21 mouse cellular contexts compared by ENCODE assay signal in the genomic region with DNA sequence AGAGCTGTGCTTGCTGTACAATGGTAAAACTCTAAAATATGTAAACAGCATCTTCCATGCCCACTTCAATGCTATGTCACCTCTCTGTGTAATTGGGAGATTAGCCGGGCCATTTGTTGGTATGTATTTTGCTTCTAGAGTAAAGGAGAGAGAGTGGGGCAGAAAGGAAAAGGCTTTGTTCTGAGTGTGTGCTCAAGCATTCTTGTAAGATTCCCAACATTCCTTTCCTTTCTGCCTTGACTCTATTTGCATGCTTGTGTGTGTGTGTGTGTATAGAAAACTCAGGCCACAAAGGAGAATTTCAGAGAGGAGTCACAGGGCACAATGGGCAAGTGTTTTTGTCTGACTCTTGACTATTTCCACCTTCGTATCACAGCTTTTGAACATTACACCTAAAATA.
DNase-seq lines count a peak whose midpoint lies in the region; ATAC-seq and TF ChIP-seq lines count a peak whose summit lies in the region.
"Had no signal": no experiment of that assay in that cellular context is flagged by ENCODE, and none has a peak within 500 bp of the region (broad histone marks: within the 10 kb centered on the region; RNA-seq: fewer than 3 reads in every experiment).

No protein-coding gene starts in this region.

- no peak overlapping the region for H3K4me2 ChIP-seq in lung, embryonic 15.5 days
- H3K4me2 ChIP-seq: heart, embryonic 13.5 days had no signal

- in situ Hi-C loops in Patski (cut with MboI; ENCODE audit: low pct_unique_long_range_greater_than_20kb) = no loop called here

- peak; percentile 64; the same call in 1 of the 2 replicates for ATAC-seq in lung, embryonic 15.5 days (ENCODE audit: borderline replicate concordance, extremely low read depth, low FRiP score, low TSS enrichment)
- peak; percentile 65 for ATAC-seq in Patski
- ATAC-seq: CD4-positive, CD25-positive, alpha-beta regulatory T cell, adult 4 months had no signal

- no peak for TF ChIP-seq CTCF in Patski (IDR thresholded peaks at IDR 0.05)

- no peak overlapping the region for H3K4me3 ChIP-seq in lung, embryonic 15.5 days
- H3K4me3 ChIP-seq: forebrain, embryonic 10.5 days; heart, embryonic 13.5 days; left cerebral cortex, adult 2 months had no signal

- H3K27me3 ChIP-seq in lung, embryonic 15.5 days = no peaks in the 10 kb centered on the region
- H3K27me3 ChIP-seq in Patski = no peaks in the 10 kb centered on the region
- H3K27me3 ChIP-seq: heart, embryonic 13.5 days had no signal

- no peak overlapping the region for H3K27ac ChIP-seq in lung, embryonic 15.5 days
- H3K27ac ChIP-seq: forebrain, embryonic 10.5 days; heart, embryonic 13.5 days; left cerebral cortex, adult 2 months had no signal

- peaks cover 15% of the 10 kb centered on the region for H3K4me1 ChIP-seq in lung, embryonic 15.5 days

- H3K9me3 ChIP-seq in lung, embryonic 15.5 days = no peaks in the 10 kb centered on the region
- H3K9me3 ChIP-seq: forebrain, embryonic 10.5 days; heart, embryonic 13.5 days had no signal

- DNase-seq in lung, postnatal 4 days = no peak
- DNase-seq in 3T3-L1 (ENCODE audit: low read depth, low spot score) = peak; percentile 35
- DNase-seq in Patski (ENCODE audit: low read depth, low spot score) = peak; percentile 19
- peak; percentile 42 for DNase-seq in embryo, embryonic 9.5 days (ENCODE audit: extremely low spot score)
- DNase-seq in gastrocnemius, postnatal 4 days (ENCODE audit: low spot score in 2 of 2) = no peak
- DNase-seq in layer of hippocampus, adult 8-10 months (ENCODE audit: low spot score in 2 of 2) = no peak
- DNase-seq: adrenal gland, postnatal 36 days; cerebellum, adult 2 months; gastrocnemius, postnatal 10 days; heart, adult 18-20 months; kidney, adult 11 months; kidney, postnatal 14 days; left cerebral cortex, postnatal 4 days; liver; right cerebral cortex, adult 18-20 months; thymus, postnatal 14 days had no signal

- no peaks in the 10 kb centered on the region for H3K36me3 ChIP-seq in lung, embryonic 15.5 days
- H3K36me3 ChIP-seq: forebrain, embryonic 10.5 days; heart, embryonic 13.5 days had no signal

- POLR2A ChIA-PET in Patski (lab: Charles Lee) = interaction anchor here (0.6 kb wide), 1 partner anchor 216 kb away, joined by 4 read pairs; no protein-coding TSS in a partner anchor

- CTCF ChIA-PET in Patski (lab: Charles Lee) = interaction anchor here (1.1 to 1.4 kb wide), 2 partner anchors 13 to 1143 kb away, joined by 3 read pairs; no protein-coding TSS in a partner anchor

- H3K9ac ChIP-seq in lung, embryonic 15.5 days = no peak overlapping the region
- H3K9ac ChIP-seq: heart, embryonic 13.5 days had no signal

- 40% methylated on average over 2 of the region's 2 CpGs for WGBS in lung, embryonic 15.5 days

Comparison
In these comparisons a context has a peak if more than half of its experiments do, and no peak if none do; other contexts are left out.
1. DNase-seq: peak in 3T3-L1 (single experiment), Patski (single experiment) and embryo, embryonic 9.5 days (single experiment); none in lung, postnatal 4 days (0 of 2), gastrocnemius, postnatal 4 days (0 of 2) and layer of hippocampus, adult 8-10 months (0 of 2).